Mouse (Mus musculus) bone marrow macrophage, adult 2 months (primary cell): ENCODE data around the gene Wbp1l. TPM values are rescaled to one million over a fixed set of nuclear protein-coding genes. Genes with fewer than 3 reads are reported as not detected.

ENCODE experiments used
- H3K27ac ChIP-seq: 2 replicates; pipeline ENCODE4 v1.5.1; 2012; ENCODE audit warnings: low read depth, low read length; ENCODE audit not compliant: insufficient read depth
- H3K4me1 ChIP-seq: 2 replicates; pipeline ENCODE4 v1.6.1; 2012; ENCODE audit warnings: low read length; ENCODE audit not compliant: control insufficient read depth, insufficient read depth
- H3K4me3 ChIP-seq: 2 replicates; pipeline ENCODE4 v1.5.1; 2012; ENCODE audit warnings: mild to moderate bottlenecking, low read length, moderate library complexity; ENCODE audit not compliant: insufficient read depth
- CTCF ChIP-seq: IDR thresholded peaks from 2 replicates; pipeline ENCODE4 v1.5.1; 2012; ENCODE audit warnings: low read depth, mild to moderate bottlenecking, low read length, moderate library complexity
- POLR2A ChIP-seq: IDR thresholded peaks from 2 replicates; pipeline ENCODE4 v1.6.1; 2012; ENCODE audit warnings: mild to moderate bottlenecking, low read depth, low read length, borderline replicate concordance
- polyA plus RNA-seq: library from polyadenylated mRNA; stranded (reverse); fragments of >200 nt; gene quantifications from 2 replicates; pipeline ENCODE4 v1.2.4, GENCODE M21; 2012; ENCODE audit not compliant: missing spikeins, insufficient read depth, insufficient read length

The Wbp1l gene
- polyA plus RNA-seq, 1 experiment = 56.5 TPM

- no peak for TF ChIP-seq CTCF
- no peak for TF ChIP-seq POLR2A
- Histone ChIP-seq H3K4me3 (no peak overlapping the region), H3K4me1 (peaks cover 3% of the 10 kb centered on the region; the same call in 1 of the 2 replicates), H3K27ac (no peak overlapping the region)
These were observed 29.5 kb downstream of the Wbp1l start for GRCm38 (mm10) chr19:46628403-46628802.

GRCm38 (mm10) chr19:46629807-46630206, 30.9 kb downstream of the Wbp1l start:
- TF ChIP-seq POLR2A (no peak), CTCF (no peak)
- H3K4me3 ChIP-seq = no peak overlapping the region
- peaks cover 3% of the 10 kb centered on the region; the same call in 1 of the 2 replicates for H3K4me1 ChIP-seq
- no peak overlapping the region for H3K27ac ChIP-seq

GRCm38 (mm10) chr19:46631637-46632036, 32.8 kb downstream of the Wbp1l start:
- Histone ChIP-seq H3K27ac (no peak overlapping the region), H3K4me3 (no peak overlapping the region), H3K4me1 (peaks cover 3% of the 10 kb centered on the region; the same call in 1 of the 2 replicates)
- TF ChIP-seq POLR2A = no peak
- TF ChIP-seq CTCF = no peak

- TF ChIP-seq CTCF (no peak), POLR2A (no peak)
- no peak overlapping the region for H3K27ac ChIP-seq
- no peaks in the 10 kb centered on the region for H3K4me1 ChIP-seq
- H3K4me3 ChIP-seq = no peak overlapping the region
These were observed 36.9 kb downstream of the Wbp1l start for GRCm38 (mm10) chr19:46635766-46636165.

DNA sequence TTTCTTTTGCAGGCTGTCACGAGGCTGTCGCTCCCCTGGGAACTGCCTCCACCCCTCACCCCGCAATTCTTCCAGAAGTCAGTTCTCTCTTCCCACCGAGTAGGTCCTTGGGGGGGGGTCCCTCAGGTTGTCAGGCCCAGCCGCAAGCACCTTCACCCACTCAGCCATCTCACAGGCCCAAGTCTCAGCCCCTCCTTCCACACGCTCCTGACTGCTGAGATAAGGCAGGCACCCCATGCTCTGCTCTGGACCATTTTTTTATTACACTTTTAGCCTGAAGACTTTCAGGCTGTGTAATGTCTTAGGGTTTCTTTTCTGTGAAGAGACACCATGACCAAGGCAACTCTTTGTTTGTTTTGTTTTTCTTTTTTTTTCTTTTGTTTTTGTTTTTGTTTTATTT, 38.7 kb downstream of the Wbp1l start:
- Histone ChIP-seq H3K4me3 (no peak overlapping the region), H3K4me1 (no peaks in the 10 kb centered on the region), H3K27ac (no peak overlapping the region)
- TF ChIP-seq CTCF (no peak), POLR2A (no peak)

GRCm38 (mm10) chr19:46639053-46639452, 40.2 kb downstream of the Wbp1l start:
- Histone ChIP-seq H3K27ac (no peak overlapping the region), H3K4me1 (no peaks in the 10 kb centered on the region), H3K4me3 (no peak overlapping the region)
- no peak for TF ChIP-seq POLR2A
- TF ChIP-seq CTCF = no peak

GRCm38 (mm10) chr19:46639496-46639895, 40.6 kb downstream of the Wbp1l start:
- Histone ChIP-seq H3K4me3 (no peak overlapping the region), H3K27ac (no peak overlapping the region), H3K4me1 (no peaks in the 10 kb centered on the region)
- TF ChIP-seq POLR2A (no peak), CTCF (no peak)

DNA sequence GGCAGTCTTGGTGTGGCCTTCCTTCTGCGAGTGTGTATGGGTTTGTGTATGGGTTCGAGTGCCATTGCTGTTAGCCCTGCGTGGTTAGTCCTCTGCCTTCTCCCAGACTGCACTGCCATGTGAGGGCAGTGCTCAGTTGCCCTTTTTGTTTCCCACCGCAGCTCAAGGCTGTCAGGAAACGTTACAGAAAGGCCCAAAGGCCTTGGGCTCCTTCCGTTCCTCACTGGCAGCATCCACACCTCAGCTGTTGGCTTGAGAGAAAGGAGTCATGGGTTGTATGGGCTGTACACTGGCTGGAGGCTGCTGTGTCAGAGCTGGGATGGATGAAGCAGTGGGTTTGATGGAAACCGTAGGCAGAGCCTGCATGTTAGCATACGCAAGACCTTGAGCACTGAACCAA, 41.9 kb downstream of the Wbp1l start:
- TF ChIP-seq POLR2A = no peak
- no peak for TF ChIP-seq CTCF
- H3K27ac ChIP-seq = no peak overlapping the region

GRCm38 (mm10) chr19:46641420-46642085, 42.7 kb downstream of the Wbp1l start:
- Histone ChIP-seq H3K4me1 (no peaks in the 10 kb centered on the region), H3K4me3 (no peak overlapping the region), H3K27ac (no peak overlapping the region)
- no peak for TF ChIP-seq POLR2A
- no peak for TF ChIP-seq CTCF

More for the DNA sequence above, 41.9 kb downstream of the Wbp1l start:
- Histone ChIP-seq H3K4me1 (no peaks in the 10 kb centered on the region), H3K4me3 (no peak overlapping the region)

DNA sequence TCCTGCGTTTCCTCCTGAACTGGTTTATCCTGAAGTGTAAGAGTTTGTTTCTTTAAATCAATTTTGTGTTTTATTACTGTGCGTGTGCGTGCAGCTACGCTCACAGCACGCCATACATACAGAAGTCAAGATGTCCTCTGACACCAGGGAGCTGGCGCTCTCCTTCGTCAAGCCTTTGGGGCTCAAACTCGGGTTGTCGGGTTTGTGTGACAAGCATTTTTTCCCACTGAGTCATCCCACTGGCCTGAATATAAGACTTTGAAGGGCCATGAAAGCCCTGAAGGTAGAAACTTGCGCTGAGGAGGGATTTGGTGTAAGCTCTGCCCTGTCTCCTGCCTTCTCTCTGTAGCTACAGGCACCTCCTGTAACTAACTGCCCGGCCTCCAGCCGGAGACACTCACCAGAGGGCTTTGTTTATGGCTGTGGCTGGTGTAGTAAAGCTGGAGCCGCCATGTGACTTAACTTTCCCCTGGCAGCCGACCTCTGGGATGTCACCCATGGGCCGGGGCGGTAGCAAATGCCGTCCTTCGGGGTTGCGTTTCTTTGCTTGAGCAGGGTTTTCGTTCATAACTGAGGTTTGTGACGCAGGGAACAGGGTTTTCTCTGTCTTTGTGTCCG, 43.4 kb downstream of the Wbp1l start:
- no peaks in the 10 kb centered on the region for H3K4me1 ChIP-seq
- no peak overlapping the region for H3K27ac ChIP-seq
- no peak overlapping the region for H3K4me3 ChIP-seq
- TF ChIP-seq CTCF (no peak), POLR2A (no peak)
